Mouse (Mus musculus) heart, embryonic 16.5 days (tissue): Measurements from ENCODE around the gene AY358078. TPM values are rescaled to one million over a fixed set of nuclear protein-coding genes. Genes with fewer than 3 reads are reported as not detected.
"Not testable (repeated sequence)": the region's sequence is repeated elsewhere in the genome, so short reads cannot be mapped to it uniquely, and the experiment has no call there.

ENCODE experiments used
- ATAC-seq: fragments of 200-750 bp; cut with Nextera tagmentation; replicated peaks from 2 replicates; pipeline ENCODE4 v1.8.0; 2017; ENCODE audit warnings: moderate number of reproducible peaks; ENCODE audit not compliant: insufficient read depth, low FRiP score; ENCODE audit errors: extremely low read depth
- H3K27ac ChIP-seq: fragments of 300-500 bp; sonication (generic); 2 replicates; pipeline ENCODE4 v1.5.1; 2014; ENCODE audit warnings: mild to moderate bottlenecking, low read length, control low read depth, moderate library complexity
- H3K27me3 ChIP-seq: fragments of 300-500 bp; sonication (generic); 2 replicates; pipeline ENCODE4 v1.6.1; 2014; ENCODE audit warnings: low read length, mixed read lengths; ENCODE audit not compliant: control insufficient read depth, insufficient read depth
- H3K36me3 ChIP-seq: fragments of 300-500 bp; sonication (generic); 2 replicates; pipeline ENCODE4 v1.6.1; 2014; ENCODE audit not compliant: control insufficient read depth, insufficient read depth
- H3K4me1 ChIP-seq: fragments of 300-500 bp; sonication (generic); 2 replicates; pipeline ENCODE4 v1.6.1; 2014; ENCODE audit warnings: low read length, mixed read lengths; ENCODE audit not compliant: control insufficient read depth, insufficient read depth
- H3K4me2 ChIP-seq: fragments of 300-500 bp; sonication (generic); 2 replicates; pipeline ENCODE4 v1.6.1; 2014; ENCODE audit warnings: low read depth, mild to moderate bottlenecking, control low read depth, low read length
- H3K4me3 ChIP-seq: fragments of 300-500 bp; sonication (generic); 2 replicates; pipeline ENCODE4 v1.5.1; 2014; ENCODE audit warnings: mild to moderate bottlenecking, control low read depth, low read length
- H3K9ac ChIP-seq: fragments of 300-500 bp; sonication (generic); 2 replicates; pipeline ENCODE4 v1.6.1; 2014; ENCODE audit warnings: low read length, control low read depth
- H3K9me3 ChIP-seq: fragments of 300-500 bp; sonication (generic); replicated peaks from 2 replicates; pipeline ENCODE4 v1.6.1; 2016; ENCODE audit warnings: low read length; ENCODE audit not compliant: control insufficient read depth
- WGBS: fragments of 180-500 bp; shearing (Covaris S2); extraction: QIAGEN DNeasy Blood & Tissue Kit; methylation state at CpG from one replicate; pipeline ENCODE4 v1.1.7; 2014; 5-methylcytosine and 5-hydroxymethylcytosine counted together
- microRNA-seq: library from miRNA; unstranded; fragments of <30 nt; microRNA quantifications from one replicate; pipeline ENCODE4, GENCODE M21; 2017
- polyA plus RNA-seq: library from polyadenylated mRNA; unstranded; fragments of >200 nt; fragmentation: Nextera tagmentation; extraction: Ambion mirVana; gene quantifications from 2 replicates; pipeline ENCODE4 v1.2.1, GENCODE M21; 2015

AY358078 gene
- polyA plus RNA-seq, 1 experiment from 2014 or later, result not detected

GRCm38 (mm10) chr14:51853399-51853798, 53.6 kb downstream of the AY358078 start, which contains the start of gene Ear6:
Gene Ear6 (plus strand): TSS chr14:51853699.
- no peak for ATAC-seq
- H3K9me3 ChIP-seq, result no peaks in the 10 kb centered on the region

GRCm38 (mm10) chr14:51855280-51855679, 55.4 kb downstream of the AY358078 start:
- H3K36me3 ChIP-seq, H3K4me2 ChIP-seq, H3K4me3 ChIP-seq, H3K27me3 ChIP-seq, H3K9ac ChIP-seq, H3K4me1 ChIP-seq, H3K9me3 ChIP-seq, H3K27ac ChIP-seq, ATAC-seq: not testable (repeated sequence)
- WGBS, result 72% methylated on average over 7 of the region's 7 CpGs

More at GRCm38 (mm10) chr14:51853399-51853798, 53.6 kb downstream of the AY358078 start, which contains the start of gene Ear6:
- Histone ChIP-seq H3K36me3 (no peaks in the 10 kb centered on the region), H3K9ac (no peak within 1 kb of the TSS), H3K4me2 (no peak within 1 kb of the TSS), H3K4me1 (no peaks in the 10 kb centered on the region), H3K27ac (no peak within 1 kb of the TSS), H3K27me3 (no peaks in the 10 kb centered on the region), H3K4me3 (no peak within 1 kb of the TSS)

GRCm38 (mm10) chr14:51863603-51864002, 63.8 kb downstream of the AY358078 start:
- not testable (repeated sequence) for H3K4me3 ChIP-seq, H3K9ac ChIP-seq, H3K36me3 ChIP-seq, H3K9me3 ChIP-seq, ATAC-seq, H3K27me3 ChIP-seq, H3K4me2 ChIP-seq, H3K4me1 ChIP-seq, H3K27ac ChIP-seq
- 22% methylated on average over 1 of the region's 1 CpGs for WGBS

GRCm38 (mm10) chr14:51870756-51871155, 70.9 kb downstream of the AY358078 start:
- ATAC-seq, result no peak
- 68% methylated on average over 2 of the region's 2 CpGs for WGBS

GRCm38 (mm10) chr14:51871741-51872140, 71.9 kb downstream of the AY358078 start:
- no peaks in the 10 kb centered on the region for H3K9me3 ChIP-seq
- H3K27ac ChIP-seq, result no peak overlapping the region
- 67% methylated on average over 9 of the region's 9 CpGs for WGBS
- no peak for ATAC-seq
- no peak overlapping the region for H3K4me3 ChIP-seq
- no peak overlapping the region for H3K9ac ChIP-seq
- H3K27me3 ChIP-seq, result no peaks in the 10 kb centered on the region
- no peak overlapping the region for H3K4me2 ChIP-seq
- H3K36me3 ChIP-seq, result no peaks in the 10 kb centered on the region
- no peaks in the 10 kb centered on the region for H3K4me1 ChIP-seq

More at GRCm38 (mm10) chr14:51870756-51871155, 70.9 kb downstream of the AY358078 start:
- Histone ChIP-seq H3K4me2 (no peak overlapping the region), H3K9me3 (no peaks in the 10 kb centered on the region), H3K27me3 (no peaks in the 10 kb centered on the region), H3K4me1 (no peaks in the 10 kb centered on the region), H3K36me3 (no peaks in the 10 kb centered on the region), H3K4me3 (no peak overlapping the region), H3K9ac (no peak overlapping the region), H3K27ac (no peak overlapping the region)

Small RNA genes lying within 50 kb of the gene (microRNA-seq; reads per million reads assigned to microRNA genes)
- gene Gm27375, result not detected

Other genes starting within 250 kb of the AY358078 start
- gene Gm5622, start 247.3 kb upstream of the AY358078 start, polyA plus RNA-seq, result not detected in 2 replicates
- gene Gm17175, start 226.0 kb upstream of the AY358078 start, polyA plus RNA-seq, result not detected in 2 replicates
- gene Gm17174, start 207.9 kb upstream of the AY358078 start, polyA plus RNA-seq, result not detected in 2 replicates
- gene Gm17078, start 188.7 kb upstream of the AY358078 start, polyA plus RNA-seq, result not detected in 2 replicates
- not detected in 2 replicates for gene Gm4181, start 164.4 kb upstream of the AY358078 start, polyA plus RNA-seq
- not detected in 2 replicates for gene Gm17079, start 104.6 kb upstream of the AY358078 start, polyA plus RNA-seq
- gene Gm5800, start 82.9 kb upstream of the AY358078 start, polyA plus RNA-seq, result not detected in 2 replicates
- 0.28 TPM in 1 of 2 replicates, not detected in the other for gene Ang4, start 26.5 kb upstream of the AY358078 start, polyA plus RNA-seq
- gene Ear6, start 53.7 kb downstream of the AY358078 start, polyA plus RNA-seq, result not detected in 2 replicates
- 37.8 and 42.1 TPM in 2 replicates for gene Mettl17, start 84.8 kb downstream of the AY358078 start, polyA plus RNA-seq
- gene Slc39a2, start 92.8 kb downstream of the AY358078 start, polyA plus RNA-seq, result 0.31 and 0.38 TPM in 2 replicates
- 421 and 437 TPM in 2 replicates for gene Ndrg2, start 114.1 kb downstream of the AY358078 start, polyA plus RNA-seq
- not detected in 2 replicates for gene Tppp2, start 118.4 kb downstream of the AY358078 start, polyA plus RNA-seq
- gene Rnase13, start 122.7 kb downstream of the AY358078 start, polyA plus RNA-seq, result not detected in 2 replicates
- 45.8 and 65.1 TPM in 2 replicates for gene Arhgef40, start 184.7 kb downstream of the AY358078 start, polyA plus RNA-seq
- gene Tmem253, start 215.6 kb downstream of the AY358078 start, polyA plus RNA-seq, result 0.67 and 1.3 TPM in 2 replicates
- 18.7 and 19.7 TPM in 2 replicates for gene Zfp219, start 220.7 kb downstream of the AY358078 start, polyA plus RNA-seq
- gene Olfr221, start 242.4 kb downstream of the AY358078 start, polyA plus RNA-seq, result not detected in 2 replicates